Mouse (Mus musculus): ENCODE measurements around the gene Csta1. TPM values are rescaled to one million over a fixed set of nuclear protein-coding genes. Genes with fewer than 3 reads are reported as not detected.
A peak's percentile ranks its signal among the peaks of the same experiment; 100 is the strongest.
"Not testable (repeated sequence)": the region's sequence is repeated elsewhere in the genome, so short reads cannot be mapped to it uniquely, and the experiment has no call there.

Csta1 gene
- polyA plus RNA-seq (2017; shearing (Covaris generic)) = not detected

DNA sequence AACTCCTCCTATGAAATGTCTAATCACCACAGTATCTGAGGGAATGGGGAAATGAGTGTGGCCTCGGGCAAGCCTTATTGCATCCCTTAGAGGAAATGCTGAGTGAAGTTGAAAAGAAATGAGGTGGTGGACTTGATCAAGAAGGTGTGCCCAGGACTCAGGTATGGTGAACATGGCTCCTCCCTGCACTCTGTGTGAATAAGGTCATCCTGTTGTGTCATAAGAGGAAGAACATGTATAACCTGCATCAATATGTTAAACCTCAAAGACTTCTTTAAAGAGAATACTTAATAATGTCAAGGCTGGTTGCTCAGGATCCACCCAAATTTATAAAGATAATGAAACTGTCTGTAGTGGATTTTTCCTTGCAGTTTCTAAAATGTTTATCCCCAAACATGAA, at the start of gene Csta1:
Gene Csta1 (minus strand): TSS at position 101 of the 400 bp plus-strand sequence.
- no peak for ATAC-seq

DNA sequence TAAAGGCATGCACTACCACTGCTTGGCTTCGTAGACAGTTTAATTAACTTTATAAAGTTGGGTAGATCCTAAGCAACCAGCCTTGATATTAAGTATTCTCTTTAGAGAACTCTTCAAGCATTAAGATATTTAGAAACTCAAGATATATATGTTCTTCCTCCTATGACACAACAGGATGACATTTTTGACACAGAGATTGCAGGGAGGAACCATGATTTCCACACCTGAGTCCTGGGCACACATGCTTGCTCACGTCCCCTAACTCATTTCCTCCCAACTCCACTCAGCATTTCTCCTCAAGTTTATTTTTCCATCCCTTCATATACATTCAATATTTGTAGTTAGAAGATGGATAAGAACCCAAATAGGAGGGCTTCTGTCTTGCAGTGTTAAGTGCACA, 48.9 kb upstream of the Csta1 start:
- ATAC-seq = no peak

DNA sequence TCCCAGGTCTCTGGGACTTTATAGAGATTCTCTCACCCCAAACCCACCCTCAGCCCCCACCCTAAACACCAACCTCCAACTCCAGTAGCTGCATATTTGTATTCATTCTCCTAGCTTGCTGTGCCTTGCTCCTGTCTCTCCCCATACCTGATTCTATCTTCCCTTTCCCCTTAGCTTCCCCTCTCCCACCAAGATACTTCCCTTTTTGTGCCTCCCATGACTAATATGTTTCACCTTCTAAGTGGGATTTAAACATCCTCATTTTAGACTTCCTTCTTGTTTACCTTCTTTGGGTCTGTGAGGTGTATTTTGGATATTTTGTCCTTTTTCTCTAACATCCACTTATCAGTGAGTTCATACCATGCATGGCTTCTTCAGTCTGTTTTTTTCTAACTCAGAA, 45.1 kb upstream of the Csta1 start:
- ATAC-seq = no peak

DNA sequence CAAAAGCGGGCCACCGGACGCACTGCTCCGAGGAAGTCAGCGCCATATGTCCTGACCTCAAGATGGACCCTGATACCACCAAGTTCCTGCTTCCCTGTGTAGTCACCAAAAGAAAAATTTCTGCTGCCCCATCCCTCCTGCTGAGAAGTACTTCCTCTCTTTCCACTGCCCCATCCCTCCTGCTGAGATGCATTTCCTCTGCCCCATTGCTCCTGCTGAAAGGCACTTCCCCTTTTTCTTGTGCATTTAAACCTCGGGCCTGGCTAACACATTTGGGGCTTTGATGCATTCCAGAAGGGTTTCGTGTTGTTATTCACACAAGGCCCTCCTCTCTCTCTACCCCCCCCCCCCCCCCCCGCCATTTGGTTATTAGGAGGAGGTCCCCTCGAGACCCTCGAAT, 36.8 kb upstream of the Csta1 start:
- not testable (repeated sequence) for ATAC-seq

DNA sequence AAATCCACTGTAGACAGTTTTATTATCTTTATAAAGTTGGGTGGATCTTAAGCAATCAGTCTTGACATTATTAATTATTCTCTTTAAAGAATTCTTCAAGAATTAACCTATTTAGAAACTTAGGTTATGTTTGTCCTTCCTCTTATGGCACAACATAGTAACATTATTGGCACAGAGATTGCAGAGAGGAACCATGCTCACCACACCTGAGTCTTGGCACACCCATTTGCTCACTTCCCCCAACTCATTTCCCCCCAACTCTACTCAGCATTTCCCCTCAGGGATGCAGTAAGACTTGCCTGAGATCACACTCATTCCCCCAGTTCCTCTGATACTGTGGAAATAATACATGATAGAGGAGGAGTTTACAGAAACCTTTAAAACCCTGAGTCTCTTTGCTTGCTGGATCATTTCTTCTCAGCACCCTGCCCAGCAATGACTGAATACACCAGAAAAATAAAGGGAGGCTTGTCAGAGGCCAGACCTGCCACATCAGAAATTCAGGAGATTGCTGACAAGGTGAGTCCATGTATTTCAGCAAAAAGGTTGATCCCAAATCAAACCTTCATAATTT, 25.4 kb upstream of the Csta1 start, which contains the start of gene Stfa2l1:
Gene Stfa2l1 (plus strand): TSS at position 410 of the 574 bp plus-strand sequence.
- no peak for ATAC-seq

DNA sequence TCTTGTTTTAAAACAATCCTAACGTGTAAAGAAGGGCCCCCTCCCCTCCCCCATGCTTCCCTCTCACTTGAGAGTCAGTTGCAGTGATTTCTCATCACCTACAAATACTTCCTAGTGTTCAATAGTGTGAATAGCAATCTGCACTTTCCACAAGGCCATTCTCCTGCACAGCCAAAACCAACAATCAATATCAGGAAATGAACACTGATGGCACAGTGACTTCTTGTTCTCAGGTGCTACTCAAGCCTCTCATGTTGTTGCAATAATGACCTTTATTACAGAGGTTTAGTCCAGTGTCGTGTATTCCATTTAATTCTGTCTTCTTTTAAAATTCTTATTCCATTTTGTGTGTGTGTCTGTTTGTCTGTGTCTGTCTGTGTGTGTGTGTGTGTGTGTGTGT, 7.2 kb upstream of the Csta1 start:
- no peak for ATAC-seq

DNA sequence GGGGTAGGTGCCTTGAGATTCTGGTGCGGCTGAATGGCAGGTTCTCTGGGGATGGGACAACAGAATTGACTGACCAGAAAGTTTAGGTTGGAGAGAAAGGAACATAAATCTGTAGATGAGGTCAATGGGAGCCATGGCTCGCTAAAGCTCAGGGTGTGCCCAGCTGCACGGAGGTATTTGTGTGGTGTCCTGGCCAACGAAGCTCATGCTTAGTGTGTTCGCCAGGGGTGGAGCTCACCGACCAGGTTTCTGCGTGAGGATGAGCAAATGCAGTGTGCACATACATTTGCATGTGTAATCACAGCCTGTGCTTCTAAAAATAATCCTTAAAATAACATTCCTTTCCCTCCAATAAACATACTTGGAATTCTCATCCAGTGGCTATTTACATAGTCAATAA, 2.9 kb downstream of the Csta1 start:
- no peak for ATAC-seq

DNA sequence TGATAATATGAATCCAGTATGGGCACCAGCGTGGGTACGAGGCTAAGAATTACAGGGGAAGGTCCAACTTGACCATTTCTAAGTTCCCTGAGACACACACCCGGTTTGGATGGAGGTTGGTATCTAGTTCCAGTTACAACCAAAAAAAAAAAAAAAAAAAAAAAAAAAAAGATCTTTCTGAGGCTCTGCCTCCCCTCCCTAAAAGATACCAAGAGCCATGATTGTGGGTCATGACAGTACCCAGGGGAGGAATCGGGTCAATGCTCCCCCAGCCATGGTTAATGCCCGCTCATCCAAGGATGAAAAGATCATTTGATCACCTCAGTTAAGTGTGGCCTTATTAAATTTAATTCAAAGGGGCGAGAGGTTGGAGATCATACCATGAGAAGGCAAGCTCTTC, 15.3 kb downstream of the Csta1 start:
- not testable (repeated sequence) for ATAC-seq

DNA sequence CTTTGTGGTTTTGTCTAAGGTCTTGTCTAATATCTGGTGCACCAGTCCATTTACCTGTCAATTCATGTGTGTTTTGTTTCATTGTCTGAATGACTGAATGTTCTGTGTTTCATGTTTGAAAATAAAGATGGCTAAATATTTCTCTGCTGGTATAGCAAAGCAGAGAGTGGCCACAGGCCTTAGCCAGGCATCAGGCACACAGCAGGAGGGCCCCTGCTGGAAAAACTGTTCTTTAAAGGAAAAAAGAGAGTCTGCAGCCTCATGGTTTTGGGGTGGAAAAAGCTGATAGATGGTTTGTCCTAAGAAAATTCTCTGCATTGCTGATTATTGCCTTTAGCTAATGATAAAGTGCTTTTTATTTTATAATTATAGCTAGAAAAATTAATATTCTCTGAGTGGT, 19.6 kb downstream of the Csta1 start:
- ATAC-seq = not testable (repeated sequence)

DNA sequence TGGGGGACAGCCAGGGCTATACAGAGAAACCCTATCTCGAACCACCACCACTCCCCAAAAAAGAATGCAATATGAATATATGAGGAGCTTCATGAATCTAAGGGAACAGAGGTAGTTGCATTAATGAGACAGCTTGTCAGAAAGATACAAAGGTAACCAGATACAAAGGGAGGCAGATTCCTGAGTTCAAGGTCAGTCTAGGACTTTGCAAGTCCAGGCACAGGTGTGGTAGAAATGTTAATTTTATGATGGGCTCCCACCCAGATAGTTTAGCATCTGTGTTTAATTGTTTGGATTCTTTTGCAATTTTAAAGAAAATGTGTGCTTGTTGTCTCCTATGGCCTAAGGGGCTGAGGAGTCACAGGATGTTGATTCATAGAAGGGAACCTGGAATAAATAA, 28.8 kb downstream of the Csta1 start:
- no peak for ATAC-seq

DNA sequence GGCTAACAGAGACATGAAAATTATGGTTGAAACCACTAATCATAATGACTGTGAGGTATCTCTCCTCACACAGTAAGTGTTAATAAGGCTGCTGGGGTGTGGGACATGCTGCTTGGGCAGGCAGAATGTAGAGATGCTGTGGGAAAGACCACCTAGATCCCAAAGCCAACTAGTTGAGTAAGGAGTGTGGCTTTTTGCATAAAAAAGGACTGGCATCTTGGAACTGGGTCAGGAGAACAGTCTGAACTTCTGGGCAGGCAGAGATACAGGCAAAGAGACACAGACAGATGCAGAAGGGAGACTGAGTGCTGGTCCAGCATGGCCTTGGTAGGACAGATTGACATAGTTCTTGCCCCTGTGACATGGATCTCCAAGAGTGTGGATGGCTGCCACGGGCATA, 29.5 kb downstream of the Csta1 start:
- no peak for ATAC-seq

DNA sequence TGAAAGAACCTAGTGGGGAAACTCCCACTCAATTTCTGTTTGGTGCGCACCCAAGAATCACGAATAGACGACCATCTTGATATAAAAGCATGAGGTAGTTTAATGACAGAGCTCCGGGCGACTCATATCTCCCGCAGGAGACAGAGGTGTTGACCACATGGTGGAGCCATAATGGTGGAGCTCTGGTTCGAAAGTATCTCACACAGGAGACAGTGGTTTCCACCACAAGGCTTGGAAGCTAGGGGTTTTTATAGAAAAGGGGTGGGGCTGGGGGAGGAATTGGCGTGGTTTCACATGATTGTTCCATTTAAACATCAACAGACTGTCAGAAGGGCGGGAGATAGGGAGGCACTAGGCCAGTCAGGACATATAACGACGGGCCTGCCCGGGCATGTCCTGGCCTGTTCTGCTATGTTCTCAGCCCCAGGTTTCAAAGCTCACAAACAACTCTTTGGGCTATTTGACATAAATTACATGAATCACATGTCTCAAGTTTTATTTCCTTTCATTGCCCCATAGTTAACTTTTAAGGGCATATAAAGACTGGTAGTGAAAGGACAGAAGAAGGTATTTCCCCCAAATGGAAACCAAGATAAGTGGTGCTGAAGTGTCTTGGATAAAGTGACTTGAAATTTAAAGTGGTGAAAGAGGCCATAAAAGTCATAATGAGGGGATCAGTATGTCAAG, 33.1 kb downstream of the Csta1 start:
- ATAC-seq = not testable (repeated sequence)

DNA sequence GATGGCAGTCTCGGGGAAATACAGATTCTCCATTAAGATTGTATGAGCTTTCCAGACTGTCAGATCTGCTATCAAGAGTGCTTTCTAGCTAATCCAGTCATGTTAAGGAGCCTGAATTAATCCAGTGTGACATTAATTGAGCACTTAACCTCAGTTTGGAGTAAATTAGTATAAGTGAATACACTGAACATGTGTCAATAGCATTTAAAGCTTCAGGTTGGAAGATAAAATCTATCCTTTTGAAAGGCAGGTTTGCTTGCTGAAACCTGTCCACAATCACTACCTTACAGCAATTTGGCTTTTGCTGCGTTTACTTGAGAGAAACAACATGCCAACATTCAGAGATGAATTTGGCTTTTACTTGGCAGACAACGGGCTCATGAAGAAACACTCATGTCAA, 37.0 kb downstream of the Csta1 start:
- no peak for ATAC-seq

DNA sequence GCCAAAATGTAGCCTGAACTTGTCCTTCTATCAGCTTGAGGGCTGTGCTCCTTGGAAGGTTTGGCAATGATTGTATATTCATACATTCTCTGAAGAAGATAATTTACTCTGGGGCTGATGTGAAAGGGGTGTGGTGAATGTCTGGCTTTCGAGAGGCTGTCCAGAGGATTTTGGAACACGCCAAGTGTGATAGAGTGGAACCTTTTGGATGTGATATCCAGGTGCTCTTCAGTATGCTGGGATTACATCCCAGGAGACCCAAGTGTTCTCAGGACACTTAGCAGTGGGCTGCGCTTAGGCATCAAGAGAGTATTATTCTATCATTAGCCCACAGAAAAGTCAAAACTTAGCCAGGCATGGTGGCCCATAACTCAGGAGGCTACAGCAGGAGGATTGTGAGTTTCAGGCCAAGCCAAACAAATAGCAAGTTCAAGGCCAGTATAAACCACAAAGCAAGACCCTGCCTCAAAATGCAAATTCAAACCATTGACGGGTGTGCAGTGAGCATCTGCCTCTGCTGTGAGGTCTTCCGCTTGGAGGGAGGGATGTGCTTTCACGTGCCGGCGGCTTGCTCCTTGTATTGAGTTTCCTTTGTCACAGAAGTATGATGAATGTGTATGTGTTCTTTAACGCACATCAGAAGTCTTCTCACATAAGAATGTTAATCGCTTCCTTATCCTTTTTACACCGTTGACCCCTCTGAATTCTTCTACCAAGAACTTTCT, 40.1 kb downstream of the Csta1 start:
- ATAC-seq = no peak

DNA sequence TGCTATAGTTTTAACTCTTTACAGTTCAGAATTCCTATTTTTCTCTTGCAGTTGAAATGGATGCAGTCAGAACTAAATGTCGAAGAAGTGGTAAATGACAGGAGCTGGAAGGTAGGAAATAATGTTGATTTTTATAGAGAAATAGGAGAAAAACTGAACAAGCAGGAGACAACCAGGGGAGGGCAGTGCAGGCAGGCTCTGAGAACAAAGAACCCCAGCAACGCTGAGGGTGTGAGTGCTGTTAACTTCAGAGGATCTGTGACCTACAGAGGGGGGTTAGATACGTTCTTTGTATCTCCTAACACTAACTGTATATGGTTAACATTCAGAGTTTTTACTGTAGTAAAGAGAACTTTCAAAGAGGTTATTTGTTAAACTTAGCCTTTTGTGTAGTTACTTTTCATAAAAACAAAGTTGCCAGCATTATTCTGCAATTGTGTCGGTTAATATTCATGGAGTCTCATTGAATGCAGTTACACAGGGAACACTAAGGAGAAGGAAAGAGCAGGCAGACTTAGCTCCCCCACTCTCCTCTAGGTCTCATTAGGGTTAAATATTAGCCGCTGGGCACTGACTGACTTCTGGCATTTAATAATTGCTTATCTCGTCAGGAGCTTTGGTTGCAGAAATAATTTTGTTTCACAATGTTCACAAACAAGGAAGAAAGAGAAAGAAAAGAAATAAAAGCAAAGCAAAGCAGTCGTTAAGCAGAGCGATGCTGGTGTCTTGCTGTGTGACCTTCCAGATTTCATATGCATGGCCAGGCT, 41.0 kb downstream of the Csta1 start:
- no peak for ATAC-seq

DNA sequence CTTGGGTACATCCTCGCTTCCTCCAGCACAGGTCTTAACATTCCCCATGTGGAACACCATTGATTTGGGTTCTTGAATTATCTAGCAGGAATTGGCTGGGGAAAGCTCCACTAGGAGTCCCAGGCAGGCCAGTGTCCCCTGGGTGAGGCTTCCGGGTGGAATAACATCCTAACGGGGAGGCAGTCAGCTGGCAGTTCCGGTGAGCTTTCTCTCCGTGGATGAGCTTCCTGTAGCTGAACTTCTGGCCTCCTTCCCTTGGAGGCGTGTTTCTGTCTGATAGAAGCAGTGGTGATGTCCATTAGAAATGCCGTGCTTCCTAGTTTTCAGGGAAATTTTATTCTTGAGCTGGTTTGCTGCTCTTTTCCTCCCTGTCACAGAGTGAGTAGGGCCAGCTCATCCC, 42.0 kb downstream of the Csta1 start:
- ATAC-seq = no peak

DNA sequence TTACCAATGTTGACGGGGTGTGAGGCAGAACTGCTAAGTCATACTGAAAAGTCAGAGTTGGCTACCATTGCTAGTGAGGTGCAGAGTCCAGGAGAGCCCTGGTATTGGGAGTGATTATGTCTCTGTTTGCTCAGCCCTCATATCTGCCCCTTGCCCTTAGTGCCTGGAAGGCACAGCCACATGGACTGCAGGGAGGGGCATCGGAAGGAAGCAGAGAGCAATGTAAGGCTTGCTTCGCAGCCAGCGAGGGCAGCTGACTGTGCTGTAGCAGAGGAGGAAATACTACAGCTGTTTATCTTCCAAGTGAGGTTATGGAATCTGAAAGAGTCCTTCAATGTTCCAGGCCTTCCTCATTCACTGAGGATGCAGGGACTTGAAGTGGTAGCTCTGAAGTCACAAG, 43.2 kb downstream of the Csta1 start:
- ATAC-seq = no peak

DNA sequence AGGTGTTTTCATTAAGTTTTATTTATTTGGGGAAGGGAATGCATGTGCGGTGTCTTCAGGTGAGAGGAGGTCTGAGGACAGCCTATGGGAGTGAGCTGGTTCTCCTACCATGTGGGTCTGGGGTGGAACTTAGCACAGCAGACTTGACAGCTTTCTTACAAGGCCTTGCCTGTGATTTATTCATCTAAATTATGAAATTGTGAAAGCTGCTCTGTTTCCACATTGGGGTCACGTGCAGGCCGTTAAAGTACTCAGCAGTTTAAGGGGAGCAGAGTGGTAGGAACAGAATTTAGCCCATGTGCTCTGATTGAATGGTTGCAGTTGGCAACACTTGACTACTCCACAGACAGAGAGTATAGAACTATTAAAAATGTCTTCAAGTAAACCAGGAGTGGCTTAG, 51.1 kb downstream of the Csta1 start:
- ATAC-seq = no peak

DNA sequence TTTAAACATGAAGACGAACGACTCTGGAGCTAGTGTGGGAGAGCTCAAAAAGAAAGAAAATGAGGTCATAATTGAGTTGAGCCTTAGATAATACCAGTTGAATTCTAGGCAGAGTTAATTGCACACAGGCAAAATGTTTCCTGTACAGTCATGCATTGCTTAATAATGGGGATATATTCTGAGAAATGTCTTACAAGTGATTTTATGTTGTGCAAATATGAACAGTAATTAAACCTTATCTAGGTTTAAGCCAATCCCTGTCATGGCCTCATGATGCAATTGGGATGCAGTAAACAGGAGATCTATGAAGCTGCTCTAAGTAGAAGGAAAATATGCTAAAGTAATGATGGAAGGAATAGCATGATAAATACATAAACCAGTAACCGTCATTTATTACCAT, 56.3 kb downstream of the Csta1 start:
- no peak for ATAC-seq

DNA sequence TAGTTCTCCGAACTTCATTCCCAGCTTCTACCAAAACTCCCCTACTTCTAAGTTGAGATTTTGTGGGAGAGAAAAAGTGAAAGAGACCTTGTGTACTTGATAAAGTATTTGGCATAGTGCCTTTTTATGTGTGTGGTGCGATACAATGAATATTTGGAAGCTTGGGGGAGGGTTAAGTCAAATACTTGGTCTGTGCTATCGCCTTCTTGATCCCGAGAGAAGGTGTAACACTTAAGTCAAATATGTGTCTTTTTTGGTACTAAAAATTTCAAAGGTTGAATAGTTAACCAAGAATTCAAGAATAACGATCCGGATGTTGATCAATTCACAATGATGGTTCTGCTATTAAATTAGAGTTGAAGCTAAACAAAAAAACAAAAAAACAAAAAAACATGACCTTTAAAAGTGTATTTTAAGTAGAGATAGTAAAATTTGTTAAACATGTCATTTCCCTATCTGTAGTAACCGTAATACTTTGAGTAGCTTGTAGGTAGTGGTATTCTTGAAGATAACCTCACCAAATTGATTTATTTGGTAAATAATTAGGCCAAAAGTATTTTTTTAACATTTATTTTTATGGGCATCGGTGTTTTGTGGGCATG, 58.5 kb downstream of the Csta1 start:
- ATAC-seq = no peak

DNA sequence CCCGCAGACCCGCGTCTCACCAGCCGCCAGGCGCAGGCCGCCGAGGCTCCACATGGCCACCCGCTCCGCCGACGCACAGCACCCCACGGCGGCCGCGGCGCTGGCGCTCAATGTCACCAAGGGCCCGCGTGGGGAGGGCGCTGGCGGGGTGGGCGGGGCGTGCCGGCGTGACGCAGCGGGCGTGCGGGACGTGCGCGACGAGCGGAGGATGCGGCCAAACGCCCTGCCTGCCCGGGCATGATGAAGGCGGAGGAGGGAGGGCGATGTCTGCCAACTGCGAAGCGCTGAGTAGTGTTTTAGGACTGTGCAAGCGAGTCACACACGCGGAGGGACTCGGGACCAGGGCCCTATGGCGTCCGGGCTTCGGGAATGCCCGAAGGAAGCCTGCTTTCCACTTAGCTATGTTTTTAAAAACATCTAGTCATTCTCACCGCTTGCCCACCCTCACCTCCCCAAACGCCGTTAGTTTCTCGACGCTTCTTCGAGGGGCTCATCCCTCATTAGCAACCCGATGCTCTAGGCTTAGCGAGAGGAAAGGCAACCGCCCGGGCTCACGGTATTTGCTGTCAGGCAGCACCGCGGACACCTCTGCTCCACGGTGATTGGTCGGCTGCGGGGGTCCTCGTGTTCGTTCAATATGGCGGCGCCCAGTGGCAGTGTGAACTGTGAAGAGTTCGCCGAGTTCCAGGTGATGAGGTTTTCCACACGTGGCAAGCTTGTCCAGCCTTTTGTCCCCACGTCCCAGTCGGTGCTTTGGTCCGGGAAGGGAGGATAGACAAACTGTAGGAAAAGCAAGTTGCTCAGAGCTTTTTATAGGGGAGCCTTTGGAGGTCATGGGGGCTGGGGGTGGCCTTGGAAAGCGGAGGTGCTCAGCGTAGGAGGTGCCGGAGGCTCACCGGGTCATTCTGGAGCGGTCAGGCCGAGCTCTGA, 59.3 kb downstream of the Csta1 start, which contains the start of the genes Fam162a and Ccdc58:
Gene Fam162a (minus strand): TSS at position 145 of the 930 bp plus-strand sequence.
Gene Ccdc58 (plus strand): TSS at position 236 of the 930 bp plus-strand sequence.
- ATAC-seq = peak; percentile 84
